Mouse (Mus musculus): ENCODE measurements around the gene Krtap3-2. TPM values are rescaled to one million over a fixed set of nuclear protein-coding genes. Genes with fewer than 3 reads are reported as not detected.

The Krtap3-2 gene
- total and polyA plus RNA-seq, 3 experiments = not detected

Other genes starting within 250 kb of the Krtap3-2 start
Only the 30 nearest of the 35 such genes appear.
- gene Krt26, start 218.9 kb downstream of the Krtap3-2 start, total RNA-seq (2021) = not detected
- gene Krt26, start 218.9 kb downstream of the Krtap3-2 start, polyA plus RNA-seq (2012; rRNA removed) = not detected in 2 replicates
- not detected for gene Krt27, start 205.7 kb downstream of the Krtap3-2 start, total RNA-seq (2021)
- gene Krt27, start 205.7 kb downstream of the Krtap3-2 start, polyA plus RNA-seq (2012; rRNA removed) = not detected in 2 replicates
- not detected for gene Krt28, start 181.9 kb downstream of the Krtap3-2 start, total RNA-seq (2021)
- not detected in 2 replicates for gene Krt28, start 181.9 kb downstream of the Krtap3-2 start, polyA plus RNA-seq (2012; rRNA removed)
- 1 to 10 TPM; 5.5 to 5.8 TPM for gene Krt10, start 167.5 kb downstream of the Krtap3-2 start, total RNA-seq (2021)
- gene Krt10, start 167.5 kb downstream of the Krtap3-2 start, polyA plus RNA-seq (2012; rRNA removed) = 0.43 and 0.56 TPM in 2 replicates
- gene Krt12, start 134.6 kb downstream of the Krtap3-2 start, total RNA-seq (2021) = not detected
- gene Krt12, start 134.6 kb downstream of the Krtap3-2 start, polyA plus RNA-seq (2012; rRNA removed) = not detected in 2 replicates
- gene Krt20, start 118.7 kb downstream of the Krtap3-2 start, total RNA-seq (2021) = under 1 TPM; 0.14 to 0.20 TPM
- gene Krt20, start 118.7 kb downstream of the Krtap3-2 start, polyA plus RNA-seq (2012; rRNA removed) = not detected in 2 replicates
- gene Krt23, start 63.7 kb downstream of the Krtap3-2 start, total RNA-seq (2021) = not detected
- gene Krt23, start 63.7 kb downstream of the Krtap3-2 start, polyA plus RNA-seq (2012; rRNA removed) = 0.12 TPM in 1 of 2 replicates, not detected in the other
- gene Krt39, start 35.5 kb downstream of the Krtap3-2 start, total RNA-seq (2021) = not detected
- gene Krt39, start 35.5 kb downstream of the Krtap3-2 start, polyA plus RNA-seq (2012; rRNA removed) = not detected in 2 replicates
- not detected for gene Krt40, start 13.7 kb downstream of the Krtap3-2 start, total RNA-seq (2021)
- gene Krt40, start 13.7 kb downstream of the Krtap3-2 start, polyA plus RNA-seq (2012; rRNA removed) = not detected in 2 replicates
- gene Krtap3-3, start 6.0 kb downstream of the Krtap3-2 start, total RNA-seq (2021) = not detected
- gene Krtap3-3, start 6.0 kb downstream of the Krtap3-2 start, polyA plus RNA-seq (2012; rRNA removed) = not detected in 2 replicates
- not detected for gene Gm11939, start 2.6 kb upstream of the Krtap3-2 start, total RNA-seq (2021)
- not detected in 2 replicates for gene Gm11939, start 2.6 kb upstream of the Krtap3-2 start, polyA plus RNA-seq (2012; rRNA removed)
- gene Krtap3-1, start 9.8 kb upstream of the Krtap3-2 start, total RNA-seq (2021) = not detected
- not detected in 2 replicates for gene Krtap3-1, start 9.8 kb upstream of the Krtap3-2 start, polyA plus RNA-seq (2012; rRNA removed)
- not detected for gene Krtap1-5, start 24.2 kb upstream of the Krtap3-2 start, total RNA-seq (2021)
- gene Krtap1-5, start 24.2 kb upstream of the Krtap3-2 start, polyA plus RNA-seq (2012; rRNA removed) = not detected in 2 replicates
- not detected for gene Krtap1-4, start 26.8 kb upstream of the Krtap3-2 start, total RNA-seq (2021)
- gene Krtap1-4, start 26.8 kb upstream of the Krtap3-2 start, polyA plus RNA-seq (2012; rRNA removed) = not detected in 2 replicates
- not detected for gene Krtap1-3, start 34.5 kb upstream of the Krtap3-2 start, total RNA-seq (2021)
- not detected in 2 replicates for gene Krtap1-3, start 34.5 kb upstream of the Krtap3-2 start, polyA plus RNA-seq (2012; rRNA removed)
- gene Krtap9-3, start 41.3 kb upstream of the Krtap3-2 start, total RNA-seq (2021) = not detected
- not detected in 2 replicates for gene Krtap9-3, start 41.3 kb upstream of the Krtap3-2 start, polyA plus RNA-seq (2012; rRNA removed)
- not detected for gene Gm11938, start 46.5 kb upstream of the Krtap3-2 start, total RNA-seq (2021)
- gene Gm11938, start 46.5 kb upstream of the Krtap3-2 start, polyA plus RNA-seq (2012; rRNA removed) = not detected in 2 replicates
- not detected for gene Gm11937, start 53.3 kb upstream of the Krtap3-2 start, total RNA-seq (2021)
- gene Gm11937, start 53.3 kb upstream of the Krtap3-2 start, polyA plus RNA-seq (2012; rRNA removed) = not detected in 2 replicates
- gene Krtap2-4, start 58.0 kb upstream of the Krtap3-2 start, total RNA-seq (2021) = not detected
- gene Krtap2-4, start 58.0 kb upstream of the Krtap3-2 start, polyA plus RNA-seq (2012; rRNA removed) = not detected in 2 replicates
- not detected for gene Gm11562, start 63.6 kb upstream of the Krtap3-2 start, total RNA-seq (2021)
- not detected in 2 replicates for gene Gm11562, start 63.6 kb upstream of the Krtap3-2 start, polyA plus RNA-seq (2012; rRNA removed)
- gene Krtap4-1, start 71.4 kb upstream of the Krtap3-2 start, total RNA-seq (2021) = not detected
- gene Krtap4-1, start 71.4 kb upstream of the Krtap3-2 start, polyA plus RNA-seq (2012; rRNA removed) = not detected in 2 replicates
- gene Krtap4-2, start 78.2 kb upstream of the Krtap3-2 start, total RNA-seq (2021) = not detected
- not detected in 2 replicates for gene Krtap4-2, start 78.2 kb upstream of the Krtap3-2 start, polyA plus RNA-seq (2012; rRNA removed)
- gene Krtap4-7, start 87.2 kb upstream of the Krtap3-2 start, total RNA-seq (2021) = not detected
- gene Krtap4-7, start 87.2 kb upstream of the Krtap3-2 start, polyA plus RNA-seq (2012; rRNA removed) = not detected in 2 replicates
- gene Gm11555, start 93.4 kb upstream of the Krtap3-2 start, total RNA-seq (2021) = not detected
- gene Gm11555, start 93.4 kb upstream of the Krtap3-2 start, polyA plus RNA-seq (2012; rRNA removed) = not detected in 2 replicates
- gene Gm11563, start 102.1 kb upstream of the Krtap3-2 start, total RNA-seq (2021) = not detected
- not detected in 2 replicates for gene Gm11563, start 102.1 kb upstream of the Krtap3-2 start, polyA plus RNA-seq (2012; rRNA removed)
- not detected for gene Krtap4-6, start 109.1 kb upstream of the Krtap3-2 start, total RNA-seq (2021)
- not detected in 2 replicates for gene Krtap4-6, start 109.1 kb upstream of the Krtap3-2 start, polyA plus RNA-seq (2012; rRNA removed)
- gene Gm14190, start 133.9 kb upstream of the Krtap3-2 start, total RNA-seq (2021) = not detected
- gene Gm14190, start 133.9 kb upstream of the Krtap3-2 start, polyA plus RNA-seq (2012; rRNA removed) = not detected in 2 replicates
- gene Gm14180, start 177.4 kb upstream of the Krtap3-2 start, total RNA-seq (2021) = not detected
- gene Gm14180, start 177.4 kb upstream of the Krtap3-2 start, polyA plus RNA-seq (2012; rRNA removed) = not detected in 2 replicates
- gene Gm11595, start 216.1 kb upstream of the Krtap3-2 start, total RNA-seq (2021) = not detected
- not detected in 2 replicates for gene Gm11595, start 216.1 kb upstream of the Krtap3-2 start, polyA plus RNA-seq (2012; rRNA removed)
- gene Krtap4-8, start 223.9 kb upstream of the Krtap3-2 start, total RNA-seq (2021) = not detected
- not detected in 2 replicates for gene Krtap4-8, start 223.9 kb upstream of the Krtap3-2 start, polyA plus RNA-seq (2012; rRNA removed)